Mouse (Mus musculus): ENCODE measurements at regions not wholly inside any gene's neighbourhood (a gene's known extent, or its start where the extent isn't known, plus 50 kb on each side); places are given as distances from the start of the nearest gene placed in this dataset.
A peak's percentile ranks its signal among the peaks of the same experiment; 100 is the strongest.

- Histone ChIP-seq H3K4me1 (peaks cover 11% of the 10 kb centered on the region; the same call in 1 of the 2 replicates), H3K36me3 (replicated peaks) (no peaks in the 10 kb centered on the region), H3K4me3 (replicated peaks) (no peak overlapping the region), H3K27ac (no peak overlapping the region), H3K4me2 (no peak overlapping the region), H3K9me3 (no peaks in the 10 kb centered on the region), H3K9ac (no peak overlapping the region), H3K27me3 (peaks cover 4% of the 10 kb centered on the region; the same call in 1 of the 2 replicates)
- no peak for ATAC-seq (ENCODE audit: low FRiP score)
- 90% methylated on average over 5 of the region's 5 CpGs for WGBS
Measured at GRCm38 (mm10) chr17:66266803-66267202, 143.5 kb downstream of the Ddx11 start.

DNA sequence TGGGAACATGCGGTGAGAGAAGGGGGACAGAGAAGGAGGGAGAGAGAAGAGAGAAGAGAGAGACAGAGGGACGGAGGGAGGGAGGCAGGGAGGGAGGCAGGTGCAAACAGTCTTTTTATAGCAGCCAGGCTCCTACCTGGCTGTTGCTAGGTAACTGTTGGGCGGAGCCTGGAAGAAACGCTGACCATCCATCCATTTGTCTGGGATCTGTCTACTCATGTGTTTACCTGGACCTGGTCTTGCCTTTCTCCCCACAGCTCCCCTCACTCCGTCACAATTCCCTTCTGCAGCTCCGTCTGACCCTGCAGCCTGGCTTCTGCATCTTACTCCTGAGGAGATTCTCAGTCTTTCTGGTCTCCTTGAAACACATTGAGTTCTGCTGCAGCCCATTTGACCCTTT, 144.5 kb downstream of the Ddx11 start:
- no peak overlapping the region for H3K4me3 ChIP-seq (replicated peaks)
- H3K9ac ChIP-seq, result no peak overlapping the region
- ATAC-seq (ENCODE audit: low FRiP score), result no peak
- H3K36me3 ChIP-seq (replicated peaks), result no peaks in the 10 kb centered on the region
- H3K4me2 ChIP-seq, result no peak overlapping the region
- no peaks in the 10 kb centered on the region for H3K9me3 ChIP-seq
- H3K27me3 ChIP-seq, result peaks cover 4% of the 10 kb centered on the region; the same call in 1 of the 2 replicates
- 54% methylated on average over 6 of the region's 6 CpGs for WGBS
- H3K4me1 ChIP-seq, result peaks cover 13% of the 10 kb centered on the region; the same call in 1 of the 2 replicates
- no peak overlapping the region for H3K27ac ChIP-seq

- ATAC-seq (ENCODE audit: low FRiP score), result no peak
Measured at GRCm38 (mm10) chr17:66269567-66269966, 146.2 kb downstream of the Ddx11 start.

GRCm38 (mm10) chr17:66271906-66272305, 148.6 kb downstream of the Ddx11 start:
- H3K9ac ChIP-seq, result no peak overlapping the region
- no peaks in the 10 kb centered on the region for H3K9me3 ChIP-seq
- no peak for ATAC-seq (ENCODE audit: low FRiP score)
- no peak overlapping the region for H3K4me2 ChIP-seq
- H3K4me1 ChIP-seq, result peaks cover 12% of the 10 kb centered on the region
- H3K27me3 ChIP-seq, result peaks cover 4% of the 10 kb centered on the region; the same call in 1 of the 2 replicates
- 83% methylated on average over 7 of the region's 7 CpGs for WGBS
- H3K36me3 ChIP-seq (replicated peaks), result no peaks in the 10 kb centered on the region
- H3K27ac ChIP-seq, result no peak overlapping the region
- H3K4me3 ChIP-seq (replicated peaks), result no peak overlapping the region

More at GRCm38 (mm10) chr17:66269567-66269966, 146.2 kb downstream of the Ddx11 start:
- Histone ChIP-seq H3K4me2 (no peak overlapping the region), H3K27ac (no peak overlapping the region), H3K27me3 (peaks cover 4% of the 10 kb centered on the region; the same call in 1 of the 2 replicates), H3K9me3 (no peaks in the 10 kb centered on the region), H3K4me3 (replicated peaks) (no peak overlapping the region), H3K9ac (no peak overlapping the region), H3K36me3 (replicated peaks) (no peaks in the 10 kb centered on the region), H3K4me1 (peaks cover 13% of the 10 kb centered on the region; the same call in 1 of the 2 replicates)
- WGBS, result 80% methylated on average over 6 of the region's 6 CpGs

- H3K9me3 ChIP-seq, result no peaks in the 10 kb centered on the region
- H3K9ac ChIP-seq, result no peak overlapping the region
- peak; percentile 91 for ATAC-seq (ENCODE audit: low FRiP score)
- H3K27me3 ChIP-seq, result no peaks in the 10 kb centered on the region
- H3K36me3 ChIP-seq (replicated peaks), result no peaks in the 10 kb centered on the region
- no peak overlapping the region for H3K4me3 ChIP-seq (replicated peaks)
- 34% methylated on average over 13 of the region's 13 CpGs for WGBS
- H3K27ac ChIP-seq, result peak overlapping the region; percentile 68
- peaks cover 24% of the 10 kb centered on the region for H3K4me1 ChIP-seq
- H3K4me2 ChIP-seq, result no peak overlapping the region
Measured at GRCm38 (mm10) chr17:66276778-66277177, 153.5 kb downstream of the Ddx11 start.

DNA sequence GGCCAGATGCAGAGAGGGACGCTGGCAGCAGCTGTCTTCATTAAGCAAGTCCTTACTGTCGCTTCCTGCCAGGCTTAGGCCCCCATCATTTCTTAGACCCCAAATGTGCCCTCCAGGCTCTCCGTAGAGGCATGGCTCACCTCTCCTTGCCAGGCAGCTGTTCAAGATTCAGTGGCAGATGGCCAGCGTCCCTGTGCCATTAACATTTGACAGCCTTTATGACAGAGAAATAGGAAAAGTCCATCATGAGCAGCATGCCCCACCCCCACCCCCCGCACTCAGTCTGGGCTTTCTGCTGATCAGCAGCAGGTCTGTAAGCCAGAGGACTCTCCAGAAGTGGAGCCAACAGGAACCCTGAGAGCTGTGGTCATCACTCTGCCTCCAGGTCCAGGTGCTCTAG, 154.7 kb downstream of the Ddx11 start:
- no peak overlapping the region for H3K9ac ChIP-seq
- ATAC-seq (ENCODE audit: low FRiP score), result no peak
- H3K4me3 ChIP-seq (replicated peaks), result no peak overlapping the region
- no peaks in the 10 kb centered on the region for H3K9me3 ChIP-seq
- H3K4me1 ChIP-seq, result peaks cover 22% of the 10 kb centered on the region
- H3K4me2 ChIP-seq, result no peak overlapping the region
- WGBS, result 72% methylated on average over 5 of the region's 5 CpGs
- no peaks in the 10 kb centered on the region for H3K36me3 ChIP-seq (replicated peaks)
- H3K27ac ChIP-seq, result peak overlapping the region; percentile 68; the same call in 1 of the 2 replicates
- H3K27me3 ChIP-seq, result no peaks in the 10 kb centered on the region

- no peak for ATAC-seq (ENCODE audit: low FRiP score)
- whole genome bisulfite sequencing, result 94% methylated on average over 10 of the region's 10 CpGs
- Histone ChIP-seq H3K36me3 (replicated peaks) (no peaks in the 10 kb centered on the region), H3K4me1 (no peaks in the 10 kb centered on the region), H3K9me3 (no peaks in the 10 kb centered on the region), H3K9ac (no peak overlapping the region), H3K4me2 (no peak overlapping the region), H3K27ac (no peak overlapping the region), H3K4me3 (replicated peaks) (no peak overlapping the region), H3K27me3 (no peaks in the 10 kb centered on the region)
Measured at GRCm38 (mm10) chr17:66285295-66285694, 162.0 kb downstream of the Ddx11 start.

All from forebrain, embryonic 12.5 days (tissue).